Mouse (Mus musculus) adrenal gland, adult 10 weeks (tissue): ENCODE data around the gene Gpr155. TPM values are rescaled to one million over a fixed set of nuclear protein-coding genes. Genes with fewer than 3 reads are reported as not detected.

Experiments used
- polyA plus RNA-seq: library from polyadenylated mRNA; stranded (reverse); fragments of 350-450 nt; fragmentation: Illumina TruSeq; extraction: RNeasy Lipid Tissue Mini Kit (QIAGEN cat#74804); gene quantifications from one replicate; pipeline ENCODE4 v1.2.3, GENCODE M21; 2014; ENCODE audit warnings: low read depth, low replicate concordance

Gene Gpr155
- 15.0 TPM for polyA plus RNA-seq

GRCm38 (mm10) chr2:73386356-73387046 is at the start of gene Gpr155:
Gpr155 (minus strand) TSS chr2:73386572.

GRCm38 (mm10) chr2:73312152-73313116 is 73.9 kb downstream of the Gpr155 start, which contains the start of the genes Scrn3 and Cir1:
Scrn3 (plus strand) TSS chr2:73312601.
Cir1 (minus strand) TSS chr2:73312701.

Other genes starting within 250 kb of the Gpr155 start
- gene Ola1, start 167.6 kb downstream of the Gpr155 start, polyA plus RNA-seq: 207 TPM
- gene Sp9, start 114.6 kb downstream of the Gpr155 start, polyA plus RNA-seq: not detected
- 67.2 TPM for gene Scrn3, start 74.0 kb downstream of the Gpr155 start, polyA plus RNA-seq
- 75.8 TPM for gene Cir1, start 73.9 kb downstream of the Gpr155 start, polyA plus RNA-seq
- gene Wipf1, start 143.2 kb upstream of the Gpr155 start, polyA plus RNA-seq: 26.9 TPM
- not detected for gene Chrna1, start 193.8 kb upstream of the Gpr155 start, polyA plus RNA-seq